Mouse (Mus musculus): ENCODE results near the gene Emc6. TPM values are rescaled to one million over a fixed set of nuclear protein-coding genes. Genes with fewer than 3 reads are reported as not detected.
A peak's percentile ranks its signal among the peaks of the same experiment; 100 is the strongest.

Gene Emc6
- polyA plus RNA-seq, 1 experiment = 47.9 TPM

- DNase-seq = peak; percentile 92
- under 1% methylated on average over 84 of the region's 84 CpGs for WGBS
- H3K4me1 ChIP-seq (ENCODE audit: control insufficient read depth, insufficient read depth, low read length) = peaks cover 3% of the 10 kb centered on the region; the same call in 1 of the 2 replicates
- TF ChIP-seq CTCF (IDR thresholded peaks at IDR 0.05; ENCODE audit: insufficient read depth, low read length) = peak; percentile 69
- no peak for TF ChIP-seq POLR2A (IDR thresholded peaks at IDR 0.05; ENCODE audit: borderline replicate concordance, extremely low read depth, low read depth, low read length)
- peak within 1 kb of the TSS; percentile 61 for H3K4me3 ChIP-seq (replicated peaks; ENCODE audit: extremely low read depth, low read depth, low read length)
These were observed 39.0 kb downstream of the Emc6 start, which contains the start of gene Haspin for GRCm38 (mm10) chr11:73137591-73138501. Haspin (minus strand) TSS chr11:73138294.

GRCm38 (mm10) chr11:73137116-73137515 is 39.7 kb downstream of the Emc6 start:
- no peak for DNase-seq
- WGBS = 6% methylated on average over 11 of the region's 11 CpGs
- Histone ChIP-seq H3K4me3 (replicated peaks; ENCODE audit: extremely low read depth, low read depth, low read length) (peak overlapping the region; percentile 61), H3K4me1 (ENCODE audit: control insufficient read depth, insufficient read depth, low read length) (peaks cover 3% of the 10 kb centered on the region; the same call in 1 of the 2 replicates)
- no peak for TF ChIP-seq POLR2A (IDR thresholded peaks at IDR 0.05; ENCODE audit: borderline replicate concordance, extremely low read depth, low read depth, low read length)
- no peak for TF ChIP-seq CTCF (IDR thresholded peaks at IDR 0.05; ENCODE audit: insufficient read depth, low read length)

- TF ChIP-seq POLR2A (IDR thresholded peaks at IDR 0.05; ENCODE audit: borderline replicate concordance, extremely low read depth, low read depth, low read length) (no peak), CTCF (IDR thresholded peaks at IDR 0.05; ENCODE audit: insufficient read depth, low read length) (no peak)
- DNase-seq = no peak
- peaks cover 3% of the 10 kb centered on the region; the same call in 1 of the 2 replicates for H3K4me1 ChIP-seq (ENCODE audit: control insufficient read depth, insufficient read depth, low read length)
- 43% methylated on average over 6 of the region's 6 CpGs for WGBS
- peak overlapping the region; percentile 27 for H3K4me3 ChIP-seq (replicated peaks; ENCODE audit: extremely low read depth, low read depth, low read length)
These were observed 40.2 kb downstream of the Emc6 start for GRCm38 (mm10) chr11:73136587-73136986.

GRCm38 (mm10) chr11:73134222-73134621 is 42.6 kb downstream of the Emc6 start:
- TF ChIP-seq POLR2A (IDR thresholded peaks at IDR 0.05; ENCODE audit: borderline replicate concordance, extremely low read depth, low read depth, low read length) (no peak), CTCF (IDR thresholded peaks at IDR 0.05; ENCODE audit: insufficient read depth, low read length) (no peak)
- peaks cover 3% of the 10 kb centered on the region; the same call in 1 of the 2 replicates for H3K4me1 ChIP-seq (ENCODE audit: control insufficient read depth, insufficient read depth, low read length)
- WGBS = 82% methylated on average over 5 of the region's 5 CpGs
- DNase-seq = no peak
- no peak overlapping the region for H3K4me3 ChIP-seq (replicated peaks; ENCODE audit: extremely low read depth, low read depth, low read length)

- Histone ChIP-seq H3K4me1 (ENCODE audit: control insufficient read depth, insufficient read depth, low read length) (peaks cover 3% of the 10 kb centered on the region; the same call in 1 of the 2 replicates), H3K4me3 (replicated peaks; ENCODE audit: extremely low read depth, low read depth, low read length) (no peak overlapping the region)
- no peak for DNase-seq
- 84% methylated on average over 6 of the region's 6 CpGs for WGBS
- no peak for TF ChIP-seq CTCF (IDR thresholded peaks at IDR 0.05; ENCODE audit: insufficient read depth, low read length)
- TF ChIP-seq POLR2A (IDR thresholded peaks at IDR 0.05; ENCODE audit: borderline replicate concordance, extremely low read depth, low read depth, low read length) = no peak
These were observed 43.8 kb downstream of the Emc6 start for GRCm38 (mm10) chr11:73132999-73133398.

GRCm38 (mm10) chr11:73131020-73131419 is 45.8 kb downstream of the Emc6 start:
- Histone ChIP-seq H3K4me3 (replicated peaks; ENCODE audit: extremely low read depth, low read depth, low read length) (no peak overlapping the region), H3K4me1 (ENCODE audit: control insufficient read depth, insufficient read depth, low read length) (no peaks in the 10 kb centered on the region)
- DNase-seq = no peak
- TF ChIP-seq POLR2A (IDR thresholded peaks at IDR 0.05; ENCODE audit: borderline replicate concordance, extremely low read depth, low read depth, low read length) (no peak), CTCF (IDR thresholded peaks at IDR 0.05; ENCODE audit: insufficient read depth, low read length) (peak; percentile 56)
- WGBS = 58% methylated on average over 7 of the region's 7 CpGs

GRCm38 (mm10) chr11:73126495-73126894 is 50.3 kb downstream of the Emc6 start:
- TF ChIP-seq POLR2A (IDR thresholded peaks at IDR 0.05; ENCODE audit: borderline replicate concordance, extremely low read depth, low read depth, low read length) (no peak), CTCF (IDR thresholded peaks at IDR 0.05; ENCODE audit: insufficient read depth, low read length) (no peak)
- WGBS = 90% methylated on average over 6 of the region's 6 CpGs
- no peaks in the 10 kb centered on the region for H3K4me1 ChIP-seq (ENCODE audit: control insufficient read depth, insufficient read depth, low read length)
- H3K4me3 ChIP-seq (replicated peaks; ENCODE audit: extremely low read depth, low read depth, low read length) = no peak overlapping the region
- no peak for DNase-seq

Other genes starting within 250 kb of the Emc6 start
- gene Atp2a3, start 215.9 kb downstream of the Emc6 start, polyA plus RNA-seq (2012; rRNA removed) = 253 and 256 TPM in 2 replicates
- 3.2 and 4.4 TPM in 2 replicates for gene P2rx1, start 177.9 kb downstream of the Emc6 start, polyA plus RNA-seq (2012; rRNA removed)
- gene Camkk1, start 158.0 kb downstream of the Emc6 start, polyA plus RNA-seq (2012; rRNA removed) = 8.7 and 9.3 TPM in 2 replicates
- 1.7 and 3.6 TPM in 2 replicates for gene Ncbp3, start 129.3 kb downstream of the Emc6 start, polyA plus RNA-seq (2012; rRNA removed)
- 3.8 and 4.3 TPM in 2 replicates for gene Itgae, start 86.5 kb downstream of the Emc6 start, polyA plus RNA-seq (2012; rRNA removed)
- 0.41 and 0.70 TPM in 2 replicates for gene Haspin, start 38.7 kb downstream of the Emc6 start, polyA plus RNA-seq (2012; rRNA removed)
- gene P2rx5, start 16.6 kb downstream of the Emc6 start, polyA plus RNA-seq (2012; rRNA removed) = 3.2 and 5.5 TPM in 2 replicates
- gene Tax1bp3, start within 50 bp of the Emc6 start, polyA plus RNA-seq (2012; rRNA removed) = 109 and 123 TPM in 2 replicates
- gene Ctns, start 22.0 kb upstream of the Emc6 start, polyA plus RNA-seq (2012; rRNA removed) = 14.2 and 17.2 TPM in 2 replicates
- 3.7 and 4.4 TPM in 2 replicates for gene Shpk, start 22.4 kb upstream of the Emc6 start, polyA plus RNA-seq (2012; rRNA removed)
- 0.09 and 0.55 TPM in 2 replicates for gene Trpv1, start 57.3 kb upstream of the Emc6 start, polyA plus RNA-seq (2012; rRNA removed)
- gene Trpv3, start 90.4 kb upstream of the Emc6 start, polyA plus RNA-seq (2012; rRNA removed) = 0.14 and 0.49 TPM in 2 replicates
- gene Aspa, start 152.6 kb upstream of the Emc6 start, polyA plus RNA-seq (2012; rRNA removed) = 1.5 and 2.2 TPM in 2 replicates
- gene Gm49340, start 152.7 kb upstream of the Emc6 start, polyA plus RNA-seq (2012; rRNA removed) = 0.05 TPM in 1 of 2 replicates, not detected in the other
- gene Spata22, start 152.7 kb upstream of the Emc6 start, polyA plus RNA-seq (2012; rRNA removed) = not detected in 2 replicates
- gene Olfr20, start 173.7 kb upstream of the Emc6 start, polyA plus RNA-seq (2012; rRNA removed) = not detected in 2 replicates
- not detected in 2 replicates for gene Olfr376, start 194.2 kb upstream of the Emc6 start, polyA plus RNA-seq (2012; rRNA removed)
- gene Olfr1, start 222.6 kb upstream of the Emc6 start, polyA plus RNA-seq (2012; rRNA removed) = not detected in 2 replicates

All from lung, adult 2 months (tissue).